Mouse (Mus musculus) MEL (cell line): ENCODE measurements around the gene Tipin.

Experiments
- CTCF ChIP-seq, 3 experiments: IDR thresholded peaks in 2 of 3; conservative IDR thresholded peaks in 1 of 3; 2 replicates each; pipeline ENCODE4 v1.5.1; 2011 to 2012; ENCODE audit warnings: low read length in 3 of 3, low read depth in 2 of 3, mild to moderate bottlenecking in 2 of 3, improper control_type of control experiment in 1 of 3, inconsistent platforms in 1 of 3, mixed read lengths in 1 of 3, moderate library complexity in 1 of 3; ENCODE audit not compliant: control insufficient read depth in 1 of 3, insufficient read depth in 1 of 3, poor library complexity in 1 of 3, severe bottlenecking in 1 of 3
- ELF1 ChIP-seq: IDR thresholded peaks from 2 replicates; pipeline ENCODE4 v1.6.1; 2014; ENCODE audit warnings: low read depth, mild to moderate bottlenecking, inconsistent platforms, low read length, improper control_type of control experiment, moderate library complexity
- GABPA ChIP-seq: IDR thresholded peaks from 2 replicates; pipeline ENCODE4 v1.6.1; 2012; ENCODE audit warnings: low read depth, mild to moderate bottlenecking, inconsistent platforms, low read length, improper control_type of control experiment, moderate library complexity
- GATA1 ChIP-seq: IDR thresholded peaks from 2 replicates; pipeline ENCODE4 v1.6.1; 2011; ENCODE audit warnings: low read depth, low read length, improper control_type of control experiment
- NELFE ChIP-seq: IDR thresholded peaks from 2 replicates; pipeline ENCODE4 v1.6.1; 2011; ENCODE audit warnings: low read depth, low read length, improper control_type of control experiment
- POLR2A ChIP-seq, 2 experiments: IDR thresholded peaks; 2 replicates each; pipeline ENCODE4 v1.6.1; 2011 to 2012; ENCODE audit warnings: low read length in 2 of 2, mild to moderate bottlenecking in 2 of 2, control low read depth in 1 of 2, improper control_type of control experiment in 1 of 2, low read depth in 1 of 2, moderate library complexity in 1 of 2; ENCODE audit not compliant: control insufficient read depth in 1 of 2, insufficient read depth in 1 of 2, poor library complexity in 1 of 2
- POLR2AphosphoS2 ChIP-seq: IDR thresholded peaks from 2 replicates; pipeline ENCODE4 v1.6.1; 2011; ENCODE audit warnings: low read length, improper control_type of control experiment
- RAD21 ChIP-seq: IDR thresholded peaks from 2 replicates; pipeline ENCODE4 v1.6.1; 2011; ENCODE audit warnings: mild to moderate bottlenecking, low read depth, low read length, improper control_type of control experiment
- TAL1 ChIP-seq: IDR thresholded peaks from 2 replicates; pipeline ENCODE4 v1.6.1; 2012; ENCODE audit warnings: mild to moderate bottlenecking, inconsistent platforms, low read length, moderate library complexity, mixed read lengths
- TBP ChIP-seq: IDR thresholded peaks from 2 replicates; pipeline ENCODE4 v1.8.0; 2011; ENCODE audit warnings: low read depth, low read length, improper control_type of control experiment
- UBTF ChIP-seq: IDR thresholded peaks from 2 replicates; pipeline ENCODE4 v1.6.1; 2012; ENCODE audit warnings: low read depth, mild to moderate bottlenecking, inconsistent platforms, low read length, improper control_type of control experiment, moderate library complexity, borderline replicate concordance; ENCODE audit not compliant: insufficient read depth
- ZKSCAN1 ChIP-seq: IDR thresholded peaks from 2 replicates; pipeline ENCODE4 v1.6.1; 2012; ENCODE audit warnings: low read depth, mild to moderate bottlenecking, inconsistent platforms, low read length, improper control_type of control experiment, moderate library complexity

DNA sequence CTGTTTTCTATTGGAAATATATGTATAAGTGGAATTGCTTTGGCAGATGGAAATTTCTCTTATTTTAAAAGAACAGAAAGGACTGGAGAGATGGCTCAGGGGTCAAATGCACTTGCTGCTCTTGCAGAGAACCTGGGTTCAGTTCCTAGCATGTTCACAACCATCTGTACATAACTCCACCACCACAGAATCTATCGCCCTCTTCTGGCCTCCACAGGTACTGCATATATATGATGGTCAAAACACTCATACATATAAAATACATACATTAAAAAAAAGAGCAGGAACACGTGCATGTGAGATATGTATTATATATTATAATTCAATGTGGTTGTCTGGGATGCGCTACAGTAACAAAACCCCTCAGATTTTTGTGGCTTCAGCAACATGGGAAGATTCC, 69.8 kb downstream of the Tipin start:
- TF ChIP-seq NELFE (no peak), RAD21 (peak; percentile 20), TAL1 (no peak), ELF1 (no peak), UBTF (no peak), GATA1 (no peak), TBP (no peak), CTCF (IDR thresholded peaks at IDR 0.05 in 2 of 3, conservative IDR thresholded peaks at IDR 0.05 in 1 of 3; ENCODE audit: control insufficient read depth in 1 of 3, insufficient read depth in 1 of 3, low read depth in 2 of 3, low read length in 3 of 3, poor library complexity in 1 of 3, severe bottlenecking in 1 of 3) (peak; percentile 37 to 58 (median 42)), POLR2A (IDR thresholded peaks at IDR 0.05; ENCODE audit: control insufficient read depth in 1 of 2, insufficient read depth in 1 of 2, low read depth in 1 of 2, low read length in 2 of 2, poor library complexity in 1 of 2) (no peak), POLR2AphosphoS2 (no peak), GABPA (no peak), ZKSCAN1 (no peak)
